Mouse (Mus musculus) embryonic fibroblast, embryonic 13.5 days (primary cell): ENCODE measurements around the gene Gper1.

Experiments used
- CTCF ChIP-seq: IDR thresholded peaks from 2 replicates; pipeline ENCODE4 v1.5.1; 2011; ENCODE audit warnings: mild to moderate bottlenecking, control low read depth, low read length, moderate library complexity, borderline replicate concordance; ENCODE audit not compliant: insufficient read depth
- POLR2A ChIP-seq: IDR thresholded peaks from 2 replicates; pipeline ENCODE4 v1.6.1; 2011; ENCODE audit warnings: low read depth, mild to moderate bottlenecking, control low read depth, low read length, moderate library complexity

DNA sequence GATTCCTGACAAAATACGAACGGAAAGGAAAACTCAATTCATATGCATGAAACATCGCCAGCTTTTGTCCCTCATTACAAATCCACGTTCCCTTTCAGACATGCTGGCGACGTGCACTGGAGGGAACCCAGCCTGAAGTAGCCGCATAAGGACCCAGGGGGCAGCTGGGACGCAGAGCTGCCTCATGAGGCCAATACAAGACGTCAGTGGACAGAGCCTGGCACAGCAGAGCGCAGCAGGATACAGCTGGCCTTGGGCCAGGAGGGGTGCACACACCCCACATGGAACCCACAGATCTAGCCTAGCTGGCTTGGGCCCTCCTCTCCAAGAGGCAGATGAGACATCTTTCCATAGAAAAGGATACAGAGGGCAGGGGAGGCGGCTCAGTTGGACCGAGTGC is 15.5 kb downstream of the Gper1 start:
- TF ChIP-seq POLR2A (no peak), CTCF (no peak)
